ENCODE assay signal across 21 mouse cellular contexts in the genomic region with DNA sequence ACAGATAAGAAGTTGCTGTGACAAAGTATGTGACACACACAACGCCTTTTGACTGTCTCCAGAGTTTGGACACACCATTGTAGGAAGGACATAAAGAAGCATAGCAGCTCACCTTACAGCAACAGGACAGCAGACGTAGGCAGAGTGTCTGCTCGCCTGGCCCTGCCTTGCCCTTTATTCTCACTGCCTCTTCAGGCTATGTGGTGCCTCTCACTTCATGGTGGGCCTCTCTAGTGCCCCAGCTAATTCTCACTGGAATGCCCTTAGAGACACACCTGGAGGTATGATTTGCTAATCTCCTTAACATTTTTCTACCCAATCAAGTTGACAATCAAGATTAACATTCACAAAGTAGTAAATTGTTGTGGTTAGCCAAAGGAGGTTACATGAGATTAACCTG. TPM values are rescaled to one million over a fixed set of nuclear protein-coding genes. Genes with fewer than 3 reads are reported as not detected.
DNase-seq lines count a peak whose midpoint lies in the region; ATAC-seq and TF ChIP-seq lines count a peak whose summit lies in the region.
"Had no signal": no experiment of that assay in that cellular context is flagged by ENCODE, and none has a peak within 500 bp of the region (broad histone marks: within the 10 kb centered on the region; RNA-seq: fewer than 3 reads in every experiment).

No protein-coding gene starts in this region.

- H3K27ac ChIP-seq in embryonic facial prominence, embryonic 14.5 days (replicated peaks; ENCODE audit: low read depth, low read length): no peak overlapping the region
- no peak overlapping the region for H3K27ac ChIP-seq in embryonic facial prominence, embryonic 10.5 days (replicated peaks)
- H3K27ac ChIP-seq in intestine, embryonic 16.5 days (ENCODE audit: low read length): no peak overlapping the region
- no peak overlapping the region for H3K27ac ChIP-seq in intestine, postnatal 0 days (ENCODE audit: low read depth, low read length)
- no peak overlapping the region for H3K27ac ChIP-seq in lung, postnatal 0 days (ENCODE audit: low read length)

- no peaks in the 10 kb centered on the region for H3K36me3 ChIP-seq in embryonic facial prominence, embryonic 14.5 days (ENCODE audit: control insufficient read depth, insufficient read depth, low read length)
- no peaks in the 10 kb centered on the region for H3K36me3 ChIP-seq in embryonic facial prominence, embryonic 10.5 days (replicated peaks)
- no peaks in the 10 kb centered on the region for H3K36me3 ChIP-seq in intestine, embryonic 16.5 days (ENCODE audit: control insufficient read depth, insufficient read depth, low read length)
- H3K36me3 ChIP-seq in intestine, postnatal 0 days (ENCODE audit: control insufficient read depth, insufficient read depth): no peaks in the 10 kb centered on the region
- H3K36me3 ChIP-seq in lung, postnatal 0 days (ENCODE audit: insufficient read depth, low read length): no peaks in the 10 kb centered on the region

- no peaks in the 10 kb centered on the region for H3K27me3 ChIP-seq in embryonic facial prominence, embryonic 14.5 days (replicated peaks; ENCODE audit: control insufficient read depth, insufficient read depth, low read length)
- H3K27me3 ChIP-seq in embryonic facial prominence, embryonic 10.5 days (replicated peaks; ENCODE audit: low read depth, poor library complexity, severe bottlenecking): no peaks in the 10 kb centered on the region
- no peaks in the 10 kb centered on the region for H3K27me3 ChIP-seq in intestine, embryonic 16.5 days (replicated peaks; ENCODE audit: control insufficient read depth, insufficient read depth, low read length)
- no peaks in the 10 kb centered on the region for H3K27me3 ChIP-seq in intestine, postnatal 0 days (replicated peaks; ENCODE audit: control insufficient read depth, insufficient read depth, low read length)
- H3K27me3 ChIP-seq in lung, postnatal 0 days (replicated peaks; ENCODE audit: insufficient read depth, low read length): no peaks in the 10 kb centered on the region
- H3K27me3 ChIP-seq: CH12.LX had no signal

- H3K9ac ChIP-seq in embryonic facial prominence, embryonic 14.5 days (ENCODE audit: low read depth, low read length): no peak overlapping the region
- H3K9ac ChIP-seq in intestine, embryonic 16.5 days (ENCODE audit: low read depth, low read length): no peak overlapping the region
- no peak overlapping the region for H3K9ac ChIP-seq in intestine, postnatal 0 days (ENCODE audit: low read depth, low read length)
- no peak overlapping the region for H3K9ac ChIP-seq in lung, postnatal 0 days (replicated peaks; ENCODE audit: low read depth)

- TF ChIP-seq EP300 in lung, postnatal 0 days (IDR thresholded peaks at IDR 0.05): no peak

- peak; percentile 65; the same call in 1 of the 2 replicates for ATAC-seq in embryonic facial prominence, embryonic 14.5 days (ENCODE audit: low read depth)
- peak; percentile 64 for ATAC-seq in intestine, embryonic 16.5 days
- ATAC-seq in intestine, postnatal 0 days: no peak
- ATAC-seq in lung, postnatal 0 days: no peak
- ATAC-seq: activated CD4-positive, CD25-positive, alpha-beta regulatory T cell, adult 4 months; CD4-positive, CD25-positive, alpha-beta regulatory T cell, adult 4 months; Patski had no signal

- peak; percentile 4 for DNase-seq in embryonic facial prominence, embryonic 14.5 days (ENCODE audit: low spot score)
- no peak for DNase-seq in embryonic facial prominence, embryonic 10.5 days (ENCODE audit: low spot score)
- peak; percentile 9 for DNase-seq in lung, postnatal 0 days (ENCODE audit: low spot score)
- DNase-seq in lung, adult 18-20 months: no peak
- DNase-seq: adrenal gland, adult 2 months; adrenal gland, adult 8-10 months; adrenal gland, postnatal 10 days; adrenal gland, postnatal 14 days; adrenal gland, postnatal 25 days; adrenal gland, postnatal 36 days; B cell, adult 2 months; cerebellum, adult 11 months; cerebellum, adult 11-12 months; cerebellum, adult 18-20 months had no signal

- no peak overlapping the region for H3K4me2 ChIP-seq in embryonic facial prominence, embryonic 14.5 days (ENCODE audit: low read depth, low read length)
- H3K4me2 ChIP-seq in intestine, embryonic 16.5 days (ENCODE audit: low read depth, low read length): no peak overlapping the region
- H3K4me2 ChIP-seq in intestine, postnatal 0 days (replicated peaks; ENCODE audit: low read depth): no peak overlapping the region
- H3K4me2 ChIP-seq in lung, postnatal 0 days (replicated peaks; ENCODE audit: low read depth, low read length): no peak overlapping the region

- no peaks in the 10 kb centered on the region for H3K4me1 ChIP-seq in embryonic facial prominence, embryonic 14.5 days (ENCODE audit: control insufficient read depth, insufficient read depth, low read length)
- H3K4me1 ChIP-seq in embryonic facial prominence, embryonic 10.5 days: no peaks in the 10 kb centered on the region
- H3K4me1 ChIP-seq in intestine, embryonic 16.5 days (ENCODE audit: control insufficient read depth, insufficient read depth, low read length): no peaks in the 10 kb centered on the region
- H3K4me1 ChIP-seq in intestine, postnatal 0 days (replicated peaks; ENCODE audit: control insufficient read depth, insufficient read depth, low read length): no peaks in the 10 kb centered on the region
- H3K4me1 ChIP-seq in lung, postnatal 0 days (ENCODE audit: insufficient read depth, low read depth, low read length): no peaks in the 10 kb centered on the region

- no peak overlapping the region for H3K4me3 ChIP-seq in embryonic facial prominence, embryonic 14.5 days (ENCODE audit: low read depth, low read length)
- H3K4me3 ChIP-seq in embryonic facial prominence, embryonic 10.5 days: no peak overlapping the region
- no peak overlapping the region for H3K4me3 ChIP-seq in intestine, embryonic 16.5 days (ENCODE audit: low read length)
- H3K4me3 ChIP-seq in intestine, postnatal 0 days (ENCODE audit: low read depth, low read length): no peak overlapping the region
- H3K4me3 ChIP-seq in lung, postnatal 0 days (ENCODE audit: low read depth, low read length): no peak overlapping the region

- whole genome bisulfite sequencing in embryonic facial prominence, embryonic 14.5 days: 53% methylated on average over 3 of the region's 3 CpGs
- 73% methylated on average over 3 of the region's 3 CpGs for WGBS in embryonic facial prominence, embryonic 10.5 days
- 54% methylated on average over 3 of the region's 3 CpGs for WGBS in intestine, embryonic 16.5 days
- WGBS in intestine, postnatal 0 days: 56% methylated on average over 3 of the region's 3 CpGs
- 64% methylated on average over 3 of the region's 3 CpGs for WGBS in lung, postnatal 0 days

- no peaks in the 10 kb centered on the region for H3K9me3 ChIP-seq in embryonic facial prominence, embryonic 14.5 days (ENCODE audit: control insufficient read depth, low read length)
- H3K9me3 ChIP-seq in embryonic facial prominence, embryonic 10.5 days: no peaks in the 10 kb centered on the region
- H3K9me3 ChIP-seq in intestine, embryonic 16.5 days (ENCODE audit: control insufficient read depth, low read length): no peaks in the 10 kb centered on the region
- H3K9me3 ChIP-seq in intestine, postnatal 0 days (ENCODE audit: control insufficient read depth): no peaks in the 10 kb centered on the region
- no peaks in the 10 kb centered on the region for H3K9me3 ChIP-seq in lung, postnatal 0 days (ENCODE audit: low read length)
- H3K9me3 ChIP-seq: G1E had no signal

- no peak for TF ChIP-seq CTCF in intestine, postnatal 0 days (IDR thresholded peaks at IDR 0.05; ENCODE audit: low read depth)
- TF ChIP-seq CTCF in lung, postnatal 0 days (IDR thresholded peaks at IDR 0.05): no peak

RNA-seq across cellular contexts. Expression of gene Stag2, which starts 38.5 kb away (rescaled TPM):
- 54.2 and 56.2 TPM in 2 replicates for polyA plus RNA-seq in embryonic facial prominence, embryonic 14.5 days (2014; fragmentation: Nextera tagmentation; extraction: Ambion mirVana)
- 43.2 and 45.5 TPM in 2 replicates for polyA plus RNA-seq in embryonic facial prominence, embryonic 10.5 days (2016; fragmentation: Nextera tagmentation; extraction: Ambion mirVana)
- 23.0 and 25.7 TPM in 2 replicates for polyA plus RNA-seq in intestine, embryonic 16.5 days (2015; fragmentation: Nextera tagmentation; extraction: Ambion mirVana)
- 14.6 and 15.1 TPM in 2 replicates for polyA plus RNA-seq in intestine, postnatal 0 days (2015; fragmentation: Nextera tagmentation; extraction: Ambion mirVana)
- polyA plus RNA-seq in lung, postnatal 0 days (2015; fragmentation: Nextera tagmentation; extraction: Ambion mirVana): 26.8 and 32.8 TPM in 2 replicates

Comparison
In these comparisons a context has a peak if more than half of its experiments do, and no peak if none do; other contexts are left out.
1. ATAC-seq: peak in embryonic facial prominence, embryonic 14.5 days (single experiment) and intestine, embryonic 16.5 days (single experiment); none in intestine, postnatal 0 days (single experiment) and lung, postnatal 0 days (single experiment).
2. DNase-seq: peak in embryonic facial prominence, embryonic 14.5 days (single experiment) and lung, postnatal 0 days (single experiment); none in embryonic facial prominence, embryonic 10.5 days (single experiment) and lung, adult 18-20 months (0 of 2).